Mouse (Mus musculus): Measurements from ENCODE around the gene Cldn7.
"Not testable (repeated sequence)": the region's sequence is repeated elsewhere in the genome, so short reads cannot be mapped to it uniquely, and the experiment has no call there.

Gene Cldn7

DNA sequence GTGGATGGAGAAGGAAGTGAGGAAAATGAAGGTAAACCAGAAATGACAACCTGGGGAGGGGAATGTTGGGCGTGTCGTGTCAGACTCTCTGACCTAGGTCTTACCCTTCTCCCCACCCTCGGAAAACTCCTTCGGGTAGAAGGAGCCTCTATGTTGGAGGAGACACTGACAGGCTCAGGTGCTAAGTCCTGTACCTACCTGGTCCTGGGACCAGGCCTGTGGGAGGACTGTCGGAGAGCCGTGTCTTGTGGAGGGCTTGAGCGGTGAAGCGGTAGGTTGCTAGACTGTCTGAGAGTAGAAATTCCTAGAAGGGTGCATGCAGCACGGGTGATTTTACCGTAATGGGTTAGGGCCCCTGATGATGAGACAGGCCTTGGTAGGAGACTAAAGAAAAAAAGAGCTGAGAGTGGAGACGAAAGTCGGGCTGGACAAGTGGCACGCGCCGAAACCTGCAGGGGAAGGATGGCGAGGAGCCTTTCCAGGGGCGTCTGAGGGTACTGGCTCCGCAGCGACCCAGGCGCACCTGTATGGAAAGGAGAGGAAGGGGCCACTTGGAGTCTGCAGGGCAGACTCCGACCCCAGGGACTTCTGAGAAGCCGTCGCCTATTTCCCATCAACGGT is at the start of gene Cldn7:
Gene Cldn7 (plus strand): TSS at position 130 of the 621 bp plus-strand sequence.
- no peak for DNase-seq (ENCODE audit: low read depth, low spot score)

GRCm38 (mm10) chr11:69914917-69915430 is 49.6 kb upstream of the Cldn7 start:
- no peak for DNase-seq (ENCODE audit: low read depth, low spot score)

DNA sequence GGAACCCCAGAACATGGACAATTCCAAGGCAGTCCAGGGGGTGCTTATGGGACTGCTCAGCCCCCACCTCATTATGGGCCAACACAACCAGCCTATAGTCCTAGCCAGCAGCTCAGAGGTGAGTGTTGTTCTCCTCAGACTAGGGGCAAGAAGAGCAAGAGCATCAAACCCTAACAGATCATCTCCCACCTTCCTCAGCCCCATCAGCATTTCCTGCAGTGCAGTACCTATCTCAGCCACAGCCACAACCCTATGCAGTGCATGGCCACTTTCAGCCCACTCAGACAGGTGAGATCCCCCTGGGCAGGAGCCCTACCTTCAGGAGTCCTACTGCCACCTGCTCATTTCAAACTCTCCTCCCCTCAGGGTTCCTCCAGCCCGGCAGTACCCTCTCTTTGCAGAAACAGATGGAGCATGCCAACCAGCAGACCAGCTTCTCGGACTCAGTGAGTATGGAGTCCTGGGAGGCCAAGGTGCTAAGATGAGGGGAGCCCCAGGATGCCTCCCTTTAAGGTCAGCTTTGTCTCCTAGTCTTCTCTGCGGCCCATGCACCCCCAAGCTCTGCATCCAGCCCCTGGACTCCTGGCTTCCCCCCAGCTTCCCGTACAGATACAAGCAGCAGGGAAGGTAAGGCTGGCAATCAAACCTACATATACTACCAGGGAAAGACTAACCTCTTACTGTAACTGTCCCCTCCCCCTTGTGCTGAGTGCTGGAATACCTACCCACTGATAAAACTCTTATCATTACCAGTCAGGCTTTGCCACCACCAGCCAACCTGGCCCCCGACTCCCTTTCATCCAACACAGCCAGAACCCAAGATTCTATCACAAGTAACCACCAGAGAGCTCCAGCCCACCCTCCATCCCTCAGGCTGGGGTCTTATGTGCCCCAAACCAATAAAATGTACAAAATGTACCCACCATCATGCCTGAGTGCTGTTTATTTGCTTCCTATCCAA is 48.6 kb upstream of the Cldn7 start:
- no peak for DNase-seq (ENCODE audit: low read depth, low spot score)

- not testable (repeated sequence) for DNase-seq (ENCODE audit: low read depth, low spot score)
Measured at GRCm38 (mm10) chr11:69916652-69917378, 47.8 kb upstream of the Cldn7 start.

DNA sequence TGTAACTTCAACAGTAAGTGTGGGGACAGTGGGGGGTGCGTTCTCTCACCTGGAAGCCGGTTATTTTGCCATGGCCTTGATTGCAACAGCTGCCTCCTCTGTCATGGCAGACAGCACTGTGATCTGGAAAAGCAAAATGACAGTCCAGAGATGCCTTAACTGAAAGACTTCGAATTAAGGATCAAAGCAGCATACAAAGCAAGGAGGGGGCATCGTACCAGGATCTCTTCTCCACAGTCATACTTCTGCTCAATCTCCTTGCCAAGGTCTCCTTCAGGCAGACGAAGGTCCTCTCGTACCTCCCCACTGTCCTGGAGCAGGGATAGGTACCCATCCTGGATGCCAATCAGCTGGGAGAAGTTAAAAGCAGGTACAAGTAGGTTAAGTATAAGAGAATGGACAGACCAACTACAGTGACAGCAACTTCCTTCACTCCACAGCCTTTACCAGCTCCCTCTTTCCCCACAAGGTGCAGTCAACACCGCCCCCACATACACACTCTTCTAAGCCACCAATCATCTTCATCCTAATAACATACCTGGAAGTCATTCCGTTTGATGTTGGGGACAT is 47.1 kb upstream of the Cldn7 start:
- DNase-seq (ENCODE audit: low read depth, low spot score) = no peak

DNA sequence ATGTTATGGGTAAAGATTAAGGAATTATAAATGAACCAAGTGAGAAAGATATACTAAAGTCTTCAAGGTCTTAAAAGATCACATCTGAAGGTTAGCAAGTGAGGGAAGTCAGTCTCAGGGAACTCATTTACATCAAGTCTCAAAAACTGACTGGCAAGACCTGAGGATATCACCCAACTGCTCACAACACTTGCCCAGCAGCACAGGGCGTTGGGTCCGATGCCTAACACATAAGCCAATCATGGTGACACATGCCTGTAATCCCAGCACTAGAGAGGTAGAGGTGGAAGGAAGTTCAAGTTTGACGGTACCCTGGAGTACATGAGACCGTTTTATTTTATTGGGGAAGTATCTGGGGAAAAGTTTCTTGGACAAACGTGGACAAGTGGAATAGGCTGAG is 46.5 kb upstream of the Cldn7 start:
- no peak for DNase-seq (ENCODE audit: low read depth, low spot score)

GRCm38 (mm10) chr11:69919053-69919452 is 45.5 kb upstream of the Cldn7 start:
- no peak for DNase-seq (ENCODE audit: low read depth, low spot score)

- no peak for DNase-seq (ENCODE audit: low read depth, low spot score)
Measured at GRCm38 (mm10) chr11:69919661-69920265, 44.8 kb upstream of the Cldn7 start.

DNA sequence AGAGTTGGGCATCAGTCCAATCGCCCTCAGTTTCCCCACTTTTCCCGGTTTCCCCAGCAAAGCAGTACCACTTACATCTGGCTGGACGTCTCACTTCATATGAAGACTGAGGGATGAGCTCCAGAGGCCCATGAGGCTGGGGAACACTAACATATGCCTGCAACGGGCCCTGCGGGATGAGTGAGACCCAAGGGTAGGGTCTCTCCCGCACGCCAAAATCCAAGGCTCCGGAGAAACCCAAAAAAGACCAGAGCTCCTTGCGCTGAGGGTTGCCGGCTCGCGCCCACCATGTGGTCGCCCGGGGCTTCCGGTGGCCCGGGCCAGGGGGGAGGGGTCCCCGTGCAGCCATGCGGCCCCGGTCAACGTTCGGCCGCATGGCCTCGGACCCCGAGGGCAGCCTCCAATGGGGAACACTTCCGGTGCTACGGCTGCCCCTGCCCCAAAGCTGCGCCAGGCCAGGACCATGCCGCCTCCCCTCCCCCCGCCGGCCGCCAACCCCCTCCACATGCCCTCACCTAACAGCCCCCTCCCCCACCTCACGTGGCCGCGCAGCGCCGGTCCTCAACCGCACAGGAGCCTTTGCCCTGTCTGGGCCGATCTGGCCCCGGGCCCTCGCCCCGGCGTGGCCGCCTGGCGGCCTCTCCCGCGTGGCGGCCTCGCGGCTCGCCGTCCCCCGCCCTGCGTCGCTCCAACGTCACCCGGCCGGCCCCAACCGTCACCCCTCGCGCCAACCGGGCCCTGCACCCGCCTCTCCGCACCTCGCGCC is 44.1 kb upstream of the Cldn7 start:
- DNase-seq (ENCODE audit: low read depth, low spot score) = no peak

GRCm38 (mm10) chr11:69921114-69922011 is 43.2 kb upstream of the Cldn7 start, which contains the start of gene Eif5a:
Gene Eif5a (minus strand): TSS chr11:69921958.
- DNase-seq (ENCODE audit: low read depth, low spot score) = peak; percentile 100

DNA sequence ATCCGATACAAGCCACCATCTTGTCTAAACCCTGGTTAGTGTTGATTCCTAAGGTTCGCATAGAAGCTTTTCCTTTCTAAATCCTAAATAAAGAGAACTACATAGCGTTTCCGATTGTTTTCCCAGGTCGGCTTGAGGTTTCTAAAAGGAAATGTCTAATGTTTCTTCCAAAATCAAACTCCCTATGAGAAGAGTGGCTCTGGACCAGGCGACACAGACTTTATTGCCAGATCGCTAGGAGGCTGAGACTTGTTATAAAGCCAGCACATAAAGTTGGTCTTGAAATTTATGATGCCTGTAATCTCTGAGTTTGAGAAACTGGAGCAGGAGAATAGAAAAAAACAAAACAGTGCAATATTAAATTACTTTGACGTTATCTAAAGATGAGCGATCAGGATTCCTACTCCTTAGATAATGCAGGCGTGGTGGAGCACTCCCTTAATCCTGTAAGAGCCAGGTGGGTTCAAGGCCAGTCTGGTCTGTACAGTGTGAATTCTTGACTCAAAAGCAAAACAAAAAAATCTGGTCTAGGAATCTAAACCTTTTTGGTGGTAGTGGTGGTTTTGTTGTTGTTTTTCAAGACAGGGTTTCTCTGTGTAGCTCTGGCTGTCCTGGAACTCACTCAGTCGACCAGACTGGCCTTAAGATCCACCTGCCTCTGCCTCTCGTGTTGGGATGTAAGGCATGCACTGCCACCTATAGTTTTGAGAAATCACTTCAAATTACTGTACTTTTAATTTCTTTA is 42.4 kb upstream of the Cldn7 start:
- DNase-seq (ENCODE audit: low read depth, low spot score) = no peak

DNA sequence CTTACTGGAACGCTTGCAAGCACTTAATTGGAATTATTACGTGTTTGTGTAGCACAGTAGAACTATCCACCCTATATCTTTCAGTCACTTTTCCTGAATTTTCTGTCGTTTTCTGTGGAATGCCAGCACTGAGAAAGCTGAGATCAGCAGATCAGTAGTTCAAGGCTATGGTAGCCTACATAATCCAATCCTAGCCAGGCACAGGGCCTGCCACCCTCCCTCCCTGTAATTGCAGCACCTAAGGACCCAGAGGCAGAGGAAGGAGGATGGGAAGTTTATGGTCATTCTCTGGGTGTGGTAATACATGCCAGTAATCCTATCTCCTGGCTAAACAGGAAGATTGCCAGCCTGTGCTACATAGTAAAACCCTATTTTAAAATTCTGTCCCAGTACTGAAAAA is 41.8 kb upstream of the Cldn7 start:
- DNase-seq (ENCODE audit: low read depth, low spot score) = no peak

DNA sequence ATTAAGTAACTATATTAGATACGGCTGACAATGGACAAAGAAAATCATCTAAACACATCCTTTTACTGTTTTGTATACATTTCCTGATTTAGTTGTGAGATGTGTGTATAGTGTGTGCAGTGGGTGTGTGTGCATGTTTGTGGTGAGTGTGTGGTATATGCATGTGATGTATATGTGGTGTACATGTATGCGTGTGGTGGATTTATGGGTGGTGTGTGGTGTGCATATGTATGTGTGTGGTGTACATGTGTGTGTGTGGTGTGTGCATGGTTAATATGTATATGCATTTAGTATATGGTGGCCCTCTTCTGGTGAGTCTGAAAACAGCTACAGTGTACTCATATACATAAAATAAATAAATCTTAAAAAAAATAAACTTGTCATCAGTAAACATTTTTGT is 37.1 kb upstream of the Cldn7 start:
- DNase-seq (ENCODE audit: low read depth, low spot score) = no peak

GRCm38 (mm10) chr11:69929712-69930111 is 34.9 kb upstream of the Cldn7 start:
- DNase-seq (ENCODE audit: low read depth, low spot score) = no peak

GRCm38 (mm10) chr11:69930176-69930575 is 34.4 kb upstream of the Cldn7 start:
- DNase-seq (ENCODE audit: low read depth, low spot score) = not testable (repeated sequence)

DNA sequence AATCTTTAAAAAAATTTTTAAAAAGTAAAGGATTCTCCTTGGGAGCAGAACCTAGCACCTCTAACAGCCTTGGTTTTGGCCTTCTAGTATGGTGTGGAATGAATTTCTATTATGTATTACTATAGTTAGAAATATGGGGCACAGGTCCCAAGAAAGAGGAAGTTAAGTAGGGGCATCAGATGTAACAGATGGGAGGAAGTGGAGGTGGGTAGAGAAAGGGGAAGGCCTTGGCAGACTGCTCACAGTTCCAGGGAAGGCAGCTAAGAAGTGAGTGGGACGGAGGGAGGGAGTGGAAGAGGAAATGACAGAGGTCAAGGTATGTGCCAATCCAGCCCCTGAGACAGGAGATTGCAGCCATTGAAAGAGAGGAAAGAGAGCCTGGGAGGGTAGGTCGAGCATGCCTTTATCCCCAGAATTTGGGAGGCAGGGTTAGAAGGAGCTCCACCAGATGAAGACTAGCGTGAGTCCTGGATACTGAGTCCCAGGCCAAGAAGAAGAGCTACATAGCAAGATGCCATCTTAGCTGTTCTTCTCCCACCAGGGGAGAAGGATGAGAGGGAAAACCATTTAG is 33.5 kb upstream of the Cldn7 start:
- no peak for DNase-seq (ENCODE audit: low read depth, low spot score)

DNA sequence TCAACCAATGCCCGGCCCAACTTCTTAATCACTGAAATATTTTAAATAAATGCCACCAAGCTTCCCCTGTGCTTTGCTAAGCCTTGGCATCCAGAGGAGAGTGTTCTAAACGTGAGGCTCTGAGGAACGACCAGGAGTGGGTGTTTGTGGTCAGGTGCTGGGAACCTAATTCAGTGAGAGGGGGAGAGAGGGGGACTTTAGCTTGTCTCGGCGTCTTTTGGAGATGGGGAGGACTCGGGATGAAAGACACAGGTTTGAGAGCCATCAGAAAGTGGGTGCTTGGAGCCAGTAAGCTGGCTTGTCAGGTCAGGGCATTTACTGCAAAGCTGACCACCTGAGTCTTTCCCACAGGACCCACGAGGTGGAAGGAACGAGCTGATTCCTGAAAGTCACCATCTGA is 32.8 kb upstream of the Cldn7 start:
- DNase-seq (ENCODE audit: low read depth, low spot score) = no peak

- DNase-seq (ENCODE audit: low read depth, low spot score) = no peak
Measured at GRCm38 (mm10) chr11:69932254-69932653, 32.3 kb upstream of the Cldn7 start.
